In genomic region chr9:97015751-97016150, GRCm38 (mm10) we compare ENCODE assay signal across 8 mouse cellular contexts. TPM values are rescaled to one million over a fixed set of nuclear protein-coding genes. Genes with fewer than 3 reads are reported as not detected.
DNase-seq lines count a peak whose midpoint lies in the region; ATAC-seq and TF ChIP-seq lines count a peak whose summit lies in the region.

No protein-coding gene starts in this region.

- peaks cover 63% of the 10 kb centered on the region for H3K4me1 ChIP-seq in heart, embryonic 12.5 days (replicated peaks)
- H3K4me1 ChIP-seq in hindbrain, embryonic 15.5 days (replicated peaks) = peaks cover 76% of the 10 kb centered on the region
- peaks cover 31% of the 10 kb centered on the region for H3K4me1 ChIP-seq in limb, embryonic 14.5 days (ENCODE audit: control insufficient read depth, insufficient read depth, low read length)

- H3K36me3 ChIP-seq in heart, embryonic 12.5 days = no peaks in the 10 kb centered on the region
- no peaks in the 10 kb centered on the region for H3K36me3 ChIP-seq in hindbrain, embryonic 15.5 days
- H3K36me3 ChIP-seq in limb, embryonic 14.5 days (ENCODE audit: control insufficient read depth, insufficient read depth, low read length) = peaks cover 2% of the 10 kb centered on the region; the same call in 1 of the 2 replicates

- no peak for ATAC-seq in heart, embryonic 12.5 days (ENCODE audit: insufficient number of reproducible peaks, low FRiP score)
- no peak for ATAC-seq in hindbrain, embryonic 15.5 days (ENCODE audit: low FRiP score, low read depth)
- no peak for ATAC-seq in limb, embryonic 14.5 days (ENCODE audit: low FRiP score, low read depth)
- ATAC-seq in frontal cortex, adult (ENCODE audit: low TSS enrichment) = no peak

- no peak overlapping the region for H3K9ac ChIP-seq in heart, embryonic 12.5 days
- H3K9ac ChIP-seq in hindbrain, embryonic 15.5 days = no peak overlapping the region
- no peak overlapping the region for H3K9ac ChIP-seq in limb, embryonic 14.5 days (ENCODE audit: low read depth, low read length, severe bottlenecking)

- H3K9me3 ChIP-seq in heart, embryonic 12.5 days (replicated peaks) = no peaks in the 10 kb centered on the region
- H3K9me3 ChIP-seq in hindbrain, embryonic 15.5 days = no peaks in the 10 kb centered on the region
- no peaks in the 10 kb centered on the region for H3K9me3 ChIP-seq in limb, embryonic 14.5 days (ENCODE audit: control insufficient read depth, low read length)

- intact Hi-C loops in heart, postnatal 36 days (cut with DNase I) = loop anchor here (5.0 kb wide), 1 partner anchor 38 kb away; no protein-coding TSS in a partner anchor

- peak overlapping the region; percentile 38 for H3K4me2 ChIP-seq in heart, embryonic 12.5 days
- H3K4me2 ChIP-seq in hindbrain, embryonic 15.5 days = peak overlapping the region; percentile 90
- peak overlapping the region; percentile 96; the same call in 1 of the 2 replicates for H3K4me2 ChIP-seq in limb, embryonic 14.5 days (replicated peaks; ENCODE audit: low read depth, low read length, severe bottlenecking)

- H3K27ac ChIP-seq in heart, embryonic 12.5 days (ENCODE audit: poor library complexity, severe bottlenecking) = peak overlapping the region; percentile 73
- H3K27ac ChIP-seq in hindbrain, embryonic 15.5 days (replicated peaks) = peak overlapping the region; percentile 97
- H3K27ac ChIP-seq in limb, embryonic 14.5 days (replicated peaks; ENCODE audit: low read depth, low read length) = no peak overlapping the region

- DNase-seq in heart, postnatal 36 days = no peak
- peak; percentile 95 for DNase-seq in brain, embryonic 14.5 days (ENCODE audit: low read depth)
- no peak for DNase-seq in limb, embryonic 14.5 days (ENCODE audit: low spot score)
- no peak for DNase-seq in gastrocnemius, postnatal 25 days
- no peak for DNase-seq in lung, postnatal 25 days (ENCODE audit: low spot score)

- 21% methylated on average over 6 of the region's 6 CpGs for WGBS in heart, embryonic 12.5 days
- WGBS in hindbrain, embryonic 15.5 days = 9% methylated on average over 6 of the region's 6 CpGs
- 25% methylated on average over 6 of the region's 6 CpGs for WGBS in limb, embryonic 14.5 days

- H3K4me3 ChIP-seq in heart, embryonic 12.5 days = no peak overlapping the region
- H3K4me3 ChIP-seq in hindbrain, embryonic 15.5 days = 0 out of 2 replicates have a peak overlapping the region, but pooled peaks have one; percentile 7
- no peak overlapping the region for H3K4me3 ChIP-seq in limb, embryonic 14.5 days (replicated peaks; ENCODE audit: low read length)

- TF ChIP-seq CTCF in brain, embryonic 14.5 days (IDR thresholded peaks at IDR 0.05; ENCODE audit: borderline replicate concordance, extremely low read depth, insufficient read depth, insufficient read length) = no peak

- no peaks in the 10 kb centered on the region for H3K27me3 ChIP-seq in heart, embryonic 12.5 days (replicated peaks)
- H3K27me3 ChIP-seq in hindbrain, embryonic 15.5 days = no peaks in the 10 kb centered on the region
- H3K27me3 ChIP-seq in limb, embryonic 14.5 days (ENCODE audit: control insufficient read depth, insufficient read depth, low read length) = no peaks in the 10 kb centered on the region

- TF ChIP-seq POLR2A in brain, embryonic 14.5 days (IDR thresholded peaks at IDR 0.05; ENCODE audit: borderline replicate concordance, extremely low read depth, insufficient read depth, insufficient read length, poor library complexity, severe bottlenecking) = no peak
- no peak for TF ChIP-seq POLR2A in limb, embryonic 14.5 days (IDR thresholded peaks at IDR 0.05; ENCODE audit: borderline replicate concordance, extremely low read depth, insufficient read depth, insufficient read length)

RNA-seq across cellular contexts. Expression of gene Spsb4, which starts 2.9 kb away (rescaled TPM):
- 66.1 and 67.6 TPM in 2 replicates for polyA plus RNA-seq in heart, embryonic 12.5 days (2016; fragmentation: Nextera tagmentation; extraction: Ambion mirVana)
- 1 to 10 TPM; 5.1 to 6.1 TPM for total RNA-seq in heart, postnatal 36 days (2021)
- polyA plus RNA-seq in brain, embryonic 14.5 days (2012; rRNA removed) = 24.8 and 28.6 TPM in 2 replicates
- 43.3 and 46.3 TPM in 2 replicates for polyA plus RNA-seq in hindbrain, embryonic 15.5 days (2015; fragmentation: Nextera tagmentation; extraction: Ambion mirVana)
- 19.9 and 26.6 TPM in 2 replicates for polyA plus RNA-seq in limb, embryonic 14.5 days (2012; rRNA removed)
- polyA plus RNA-seq in limb, embryonic 14.5 days (2014; fragmentation: Nextera tagmentation; extraction: Ambion mirVana) = 28.4 and 29.2 TPM in 2 replicates
- 1 to 10 TPM; 2.9 to 4.1 TPM for total RNA-seq in gastrocnemius, postnatal 25 days (2021)

Comparison
In these comparisons a context has a peak if more than half of its experiments do, and no peak if none do; other contexts are left out.
1. H3K4me2 ChIP-seq: peak in every context shown above with its lines; median percentile 96 in limb, embryonic 14.5 days; 90 in hindbrain, embryonic 15.5 days; 38 in heart, embryonic 12.5 days.